Mouse (Mus musculus) liver, adult 2 months (tissue): Measurements from ENCODE around the gene Gfm1.

Experiments used
- CTCF ChIP-seq: fragments of 200-500 bp; IDR thresholded peaks from 2 replicates; pipeline ENCODE4 v1.5.1; 2011; ENCODE audit warnings: low read depth, low read length, control low read depth
- POLR2A ChIP-seq: fragments of 200-500 bp; IDR thresholded peaks from 2 replicates; pipeline ENCODE4 v1.6.1; 2011; ENCODE audit warnings: low read length, control low read depth; ENCODE audit not compliant: insufficient read depth; ENCODE audit errors: extremely low read depth

DNA sequence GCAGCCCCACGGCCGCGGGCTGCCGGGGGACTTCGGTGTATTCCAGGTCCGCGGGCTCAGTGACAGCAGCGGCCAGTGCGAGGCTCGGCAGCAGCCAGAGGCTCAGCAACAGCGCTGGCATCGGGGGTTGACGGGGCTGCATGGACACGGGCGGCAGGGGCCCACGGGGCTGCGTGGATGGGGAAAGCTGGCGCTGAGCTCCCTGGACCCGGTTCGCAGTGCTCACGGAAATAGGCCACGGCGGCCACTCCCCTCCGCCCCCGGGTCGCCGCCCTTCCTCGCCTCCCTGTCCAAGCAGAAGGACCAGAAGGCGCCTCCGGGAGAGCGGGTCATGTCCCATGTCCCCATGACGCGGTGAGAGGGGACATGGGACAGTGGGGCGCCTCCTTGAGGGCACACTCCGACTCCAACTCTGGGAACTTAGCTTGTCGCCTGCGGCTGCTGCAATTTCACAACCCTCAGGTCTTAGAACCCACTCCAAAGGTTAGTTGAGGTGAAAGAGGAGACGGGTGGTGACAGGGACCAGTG, 85.4 kb downstream of the Gfm1 start, which contains the start of gene Rarres1:
- TF ChIP-seq CTCF (peak; percentile 36), POLR2A (0 out of 2 replicates have a peak, but pooled peaks have one; percentile 8)
